Mouse (Mus musculus) mammary gland, adult 2 months (tissue): Measurements from ENCODE around the gene Pdcd6. TPM values are rescaled to one million over a fixed set of nuclear protein-coding genes. Genes with fewer than 3 reads are reported as not detected.

Experiments
- polyA plus RNA-seq: library from polyadenylated mRNA; depleted of rRNA; stranded (reverse); fragments of >200 nt; gene quantifications from 2 replicates; pipeline ENCODE4 v1.2.3, GENCODE M21; 2012; ENCODE audit warnings: low replicate concordance; rRNA removed

Pdcd6 gene
- polyA plus RNA-seq, result 61.5 and 126 TPM in 2 replicates

GRCm38 (mm10) chr13:74317170-74317849 lies at the start of gene Pdcd6:
Pdcd6 (minus strand) TSS chr13:74317580.

DNA sequence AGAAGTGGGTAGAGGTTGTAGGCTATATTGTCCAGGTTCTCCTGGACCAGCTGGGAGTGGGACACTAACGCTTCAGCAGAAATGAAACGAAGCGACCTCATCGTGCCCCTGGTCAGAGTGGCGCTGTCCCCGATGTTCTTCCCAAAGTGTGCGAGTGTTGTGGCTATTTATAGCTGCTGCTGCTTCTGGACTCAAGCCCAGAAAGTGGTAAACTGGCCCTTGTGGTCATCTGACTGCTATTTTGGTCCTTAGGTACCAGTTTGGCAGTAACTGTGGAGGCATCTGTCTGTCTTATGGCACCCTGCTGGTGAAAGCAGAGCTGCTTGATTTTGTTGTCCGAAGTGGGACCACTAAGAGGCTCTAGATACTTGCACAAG lies 46.5 kb upstream of the Pdcd6 start, which contains the start of gene Lrrc14b:
TSS of gene Lrrc14b (minus strand) at position 147 of the 377 bp plus-strand sequence.

DNA sequence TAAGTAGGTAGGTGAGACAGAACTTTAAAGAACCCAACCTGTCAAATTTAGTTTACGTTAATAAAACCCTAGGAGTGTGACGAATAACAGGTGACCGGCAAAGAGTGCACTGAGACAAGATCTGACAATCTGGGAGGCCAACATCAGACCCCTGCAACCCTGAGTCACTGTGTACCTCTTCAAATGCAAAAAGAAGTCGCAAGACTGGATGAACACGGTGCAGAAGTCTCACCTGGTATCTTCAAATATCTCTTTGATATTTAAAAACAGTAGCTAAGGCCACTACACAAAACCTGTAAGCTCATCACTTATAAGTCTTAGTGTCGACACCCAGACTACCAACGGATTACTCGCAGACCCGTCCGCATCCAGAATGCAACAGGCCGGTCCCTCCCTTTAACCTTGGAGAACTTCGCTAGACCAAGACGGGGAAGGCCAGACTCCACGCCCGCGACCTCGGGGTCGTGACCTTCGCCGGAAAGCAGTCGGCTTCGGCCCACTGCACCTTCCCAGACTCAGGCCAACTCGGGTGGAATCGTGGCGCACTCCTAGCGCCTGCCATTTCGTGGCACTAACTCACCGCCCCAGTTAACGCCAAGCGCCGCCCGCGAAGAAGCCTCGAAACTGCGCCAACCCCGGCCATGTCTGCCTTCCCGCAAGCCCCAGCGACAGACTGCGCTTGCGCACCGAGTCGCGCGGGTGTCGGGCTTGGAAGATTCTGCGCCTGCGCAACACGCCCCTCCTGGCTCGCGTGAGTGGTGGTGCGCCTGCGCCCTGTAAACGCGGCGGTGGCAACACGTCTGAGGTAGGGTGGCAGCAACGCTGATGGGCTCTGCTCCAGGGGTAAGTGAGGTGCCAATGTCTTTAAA lies 32.4 kb upstream of the Pdcd6 start, which contains the start of the genes Sdha and Ccdc127:
TSS of gene Sdha (minus strand) at position 715 of the 869 bp plus-strand sequence.
TSS of gene Ccdc127 (plus strand) at position 744 of the 869 bp plus-strand sequence.

DNA sequence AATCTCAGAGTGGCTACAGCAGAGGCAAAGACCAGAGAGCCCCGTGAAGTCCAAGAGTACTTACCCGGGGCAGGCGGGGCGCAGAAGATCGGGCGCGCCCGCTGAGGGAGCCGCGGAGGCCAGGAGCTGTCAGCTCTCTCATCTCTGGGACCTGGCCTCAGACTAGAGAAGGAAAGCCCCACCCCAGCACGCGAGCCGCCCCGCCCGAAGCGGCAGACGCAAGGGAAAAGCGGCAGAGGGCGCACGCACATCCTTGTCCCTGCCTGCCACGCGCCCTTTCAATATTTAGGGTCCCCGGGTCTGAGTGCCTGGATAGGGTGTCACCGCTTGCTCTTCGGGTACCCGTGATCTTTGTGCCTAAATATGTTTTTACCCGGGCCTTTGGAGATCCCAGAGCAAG lies 25.2 kb downstream of the Pdcd6 start, which contains the start of gene Ahrr:
TSS of gene Ahrr (minus strand) at position 165 of the 400 bp plus-strand sequence.

Other genes starting within 250 kb of the Pdcd6 start
- gene Slc9a3, start 196.1 kb downstream of the Pdcd6 start, polyA plus RNA-seq, result 0.08 and 0.45 TPM in 2 replicates
- gene Exoc3, start 108.8 kb downstream of the Pdcd6 start, polyA plus RNA-seq, result 29.8 and 40.3 TPM in 2 replicates
- gene Ahrr, start 25.2 kb downstream of the Pdcd6 start, polyA plus RNA-seq, result 1.3 and 1.7 TPM in 2 replicates
- 133 and 349 TPM in 2 replicates for gene Sdha, start 32.7 kb upstream of the Pdcd6 start, polyA plus RNA-seq
- 1.6 and 4.7 TPM in 2 replicates for gene Ccdc127, start 32.7 kb upstream of the Pdcd6 start, polyA plus RNA-seq
- gene Lrrc14b, start 46.4 kb upstream of the Pdcd6 start, polyA plus RNA-seq, result 0.51 and 34.5 TPM in 2 replicates
- 0.10 and 0.49 TPM in 2 replicates for gene Zfp72, start 73.3 kb upstream of the Pdcd6 start, polyA plus RNA-seq
- gene Ftl1-ps1, start 82.1 kb upstream of the Pdcd6 start, polyA plus RNA-seq, result 30.7 and 42.0 TPM in 2 replicates
- 0.60 and 1.8 TPM in 2 replicates for gene Zfp825, start 176.4 kb upstream of the Pdcd6 start, polyA plus RNA-seq